Mouse (Mus musculus) ES-E14 (cell line): ENCODE measurements around the gene Ifna2. TPM values are rescaled to one million over a fixed set of nuclear protein-coding genes. Genes with fewer than 3 reads are reported as not detected.

Experiments
- DNase-seq: peaks from one replicate; pipeline ENCODE4 v3.0.0-alpha.2; 2013; ENCODE audit warnings: low read depth, low spot score
- H3K27ac ChIP-seq: 2 replicates; pipeline ENCODE4 v1.5.1; 2012; ENCODE audit warnings: low read depth, mild to moderate bottlenecking, low read length, moderate library complexity, mixed read lengths; ENCODE audit not compliant: poor library complexity, insufficient read depth, severe bottlenecking
- H3K36me3 ChIP-seq: 2 replicates; pipeline ENCODE4 v1.6.1; 2012; ENCODE audit warnings: mild to moderate bottlenecking, low read length, moderate library complexity, mixed read lengths; ENCODE audit not compliant: control insufficient read depth, poor library complexity, insufficient read depth, severe bottlenecking
- H3K4me1 ChIP-seq, 2 experiments: fragments of 150-350 bp in 1 of 2; sonication (generic) in 1 of 2; 2 replicates each; pipeline ENCODE4 v1.6.1; 2012; ENCODE audit warnings: low read length in 2 of 2, mild to moderate bottlenecking in 1 of 2, mixed read lengths in 1 of 2; ENCODE audit not compliant: control insufficient read depth in 2 of 2, insufficient read depth in 2 of 2, poor library complexity in 1 of 2
- H3K4me3 ChIP-seq, 2 experiments: fragments of 150-350 bp in 1 of 2; sonication (generic) in 1 of 2; 2 replicates each; pipeline ENCODE4 v1.5.1; 2012; ENCODE audit warnings: low read length in 2 of 2, low read depth in 1 of 2, mild to moderate bottlenecking in 1 of 2, mixed read lengths in 1 of 2; ENCODE audit not compliant: insufficient read depth in 1 of 2, poor library complexity in 1 of 2, severe bottlenecking in 1 of 2
- H3K9ac ChIP-seq: 2 replicates; pipeline ENCODE4 v1.6.1; 2012; ENCODE audit warnings: low read depth, mild to moderate bottlenecking, low read length, mixed read lengths; ENCODE audit not compliant: poor library complexity, insufficient read depth, severe bottlenecking
- H3K9me3 ChIP-seq: fragments of 150-350 bp; sonication (generic); 2 replicates; pipeline ENCODE4 v1.6.1; 2012; ENCODE audit warnings: low read depth, mild to moderate bottlenecking, low read length; ENCODE audit not compliant: control insufficient read depth, insufficient read depth
- CHD2 ChIP-seq: IDR thresholded peaks from 2 replicates; pipeline ENCODE4 v1.6.1; 2014; ENCODE audit warnings: mild to moderate bottlenecking, low read depth, low read length, inconsistent platforms
- HCFC1 ChIP-seq: IDR thresholded peaks from 2 replicates; pipeline ENCODE4 v1.6.1; 2012; ENCODE audit warnings: low read length, inconsistent platforms, borderline replicate concordance; ENCODE audit not compliant: insufficient read depth
- MAFK ChIP-seq: IDR thresholded peaks from 2 replicates; pipeline ENCODE4 v1.6.1; 2014; ENCODE audit warnings: mild to moderate bottlenecking, low read depth, low read length, inconsistent platforms; ENCODE audit not compliant: insufficient read depth
- ZC3H11A ChIP-seq: IDR thresholded peaks from 2 replicates; pipeline ENCODE4 v1.6.1; 2012; ENCODE audit warnings: low read depth, mild to moderate bottlenecking, inconsistent platforms, low read length, borderline replicate concordance
- ZNF384 ChIP-seq: IDR thresholded peaks from 2 replicates; pipeline ENCODE4 v1.6.1; 2012; ENCODE audit warnings: low read depth, low read length, inconsistent platforms
- in situ Hi-C, 2 experiments: fragments of 600-800 bp; cut with MboI; formaldehyde crosslinking; loops; one replicate each; pipeline ENCODE4 v1.15.1; 2025; ENCODE audit warnings: low sequenced_read_pairs in 2 of 2, inconsistent platforms in 1 of 2; ENCODE audit not compliant: unreplicated experiment in 2 of 2
- total RNA-seq: library from RNA; depleted of rRNA; stranded (reverse); fragments of 300-350 nt; gene quantifications from 2 replicates; pipeline ENCODE4 v1.2.3, GENCODE M21; 2012

The Ifna2 gene
- total RNA-seq, 1 experiment: not detected

DNA sequence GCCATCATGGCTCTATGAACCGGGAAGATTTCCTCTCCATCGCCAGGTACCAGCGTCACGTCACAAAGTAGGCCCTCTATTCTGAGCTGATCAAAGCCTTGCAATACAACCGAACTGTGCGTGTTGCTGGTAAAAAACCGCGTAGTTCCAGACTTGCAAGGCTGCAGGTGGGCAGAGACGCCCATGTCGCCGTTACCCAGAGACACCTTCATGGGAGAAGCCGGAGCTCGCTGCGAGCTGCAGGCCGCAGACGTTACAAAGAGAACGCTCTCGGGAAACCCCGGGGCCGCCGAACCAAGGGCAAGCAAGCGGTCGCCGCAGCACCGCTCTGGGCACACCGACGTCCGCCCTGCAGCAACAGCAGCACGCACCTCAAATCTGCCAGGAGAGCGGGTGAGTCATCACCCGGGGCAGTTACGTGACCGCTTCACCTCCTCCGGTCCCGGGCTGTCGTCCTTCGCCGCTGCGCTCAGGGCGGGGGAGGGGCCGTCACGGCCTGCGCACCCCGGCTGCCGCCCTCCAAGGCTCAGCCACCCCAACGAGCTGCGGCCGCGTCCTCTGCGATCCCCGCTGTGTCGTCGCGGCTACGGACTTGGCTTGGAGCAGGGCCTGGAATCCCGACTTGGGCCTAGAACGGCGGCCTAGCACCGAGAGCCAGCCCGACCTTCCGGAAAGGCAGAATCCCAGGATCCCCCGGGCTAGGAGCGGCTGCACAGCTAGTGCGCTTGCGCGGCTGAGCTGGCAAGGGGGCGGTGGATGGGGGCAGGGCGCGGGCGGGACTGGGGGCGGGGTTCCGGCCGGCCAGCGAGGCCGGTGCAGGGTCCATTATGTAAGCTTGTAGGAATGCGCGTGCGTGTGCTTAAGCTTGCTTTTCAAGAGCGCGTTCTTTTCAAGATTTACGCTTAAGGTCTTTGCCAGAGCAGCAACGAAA, 38.3 kb upstream of the Ifna2 start, which contains the start of the genes Gm26566 and Klhl9:
Gm26566 (plus strand) TSS at position 15 of the 931 bp plus-strand sequence.
Klhl9 (minus strand) TSS at position 675 of the 931 bp plus-strand sequence.
- Histone ChIP-seq H3K27ac (peak within 1 kb of the TSS; percentile 86; the same call in 1 of the 2 replicates), H3K4me1 (no peaks in the 10 kb centered on the region), H3K36me3 (peaks cover 13% of the 10 kb centered on the region), H3K4me3 (peak within 1 kb of the TSS; percentile 85 to 87), H3K9ac (peak within 1 kb of the TSS; percentile 94), H3K9me3 (peaks cover 13% of the 10 kb centered on the region)
- DNase-seq: peak; percentile 71
- in situ Hi-C loops: no loop called here
- TF ChIP-seq MAFK (no peak), HCFC1 (no peak), CHD2 (no peak), ZC3H11A (no peak), ZNF384 (no peak)

DNA sequence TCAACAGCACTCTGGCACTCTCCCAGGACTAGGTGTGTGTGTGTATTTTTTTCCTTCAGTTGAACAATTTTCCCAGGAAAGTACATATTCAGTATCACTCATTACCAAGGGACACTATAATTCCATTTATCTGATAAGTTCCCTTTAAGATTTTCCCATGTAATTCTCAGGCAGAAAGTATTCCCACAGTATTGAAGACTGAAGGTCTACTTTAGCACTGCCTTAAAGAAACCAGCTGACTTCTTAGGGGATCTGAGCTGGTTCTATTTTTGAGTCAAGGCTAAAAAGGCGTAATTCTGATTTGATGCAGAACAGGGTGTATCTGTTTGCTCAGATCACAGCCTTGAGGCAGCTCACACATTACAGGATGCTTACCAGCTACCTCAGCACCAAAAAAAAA, 35.0 kb upstream of the Ifna2 start:
- Histone ChIP-seq H3K36me3 (peaks cover 13% of the 10 kb centered on the region), H3K9me3 (peaks cover 5% of the 10 kb centered on the region; the same call in 1 of the 2 replicates), H3K4me3 (no peak overlapping the region), H3K9ac (no peak overlapping the region), H3K4me1 (no peaks in the 10 kb centered on the region), H3K27ac (no peak overlapping the region)
- TF ChIP-seq MAFK (no peak), HCFC1 (no peak), ZC3H11A (no peak), ZNF384 (no peak), CHD2 (no peak)
- DNase-seq: no peak
- in situ Hi-C loops: no loop called here

DNA sequence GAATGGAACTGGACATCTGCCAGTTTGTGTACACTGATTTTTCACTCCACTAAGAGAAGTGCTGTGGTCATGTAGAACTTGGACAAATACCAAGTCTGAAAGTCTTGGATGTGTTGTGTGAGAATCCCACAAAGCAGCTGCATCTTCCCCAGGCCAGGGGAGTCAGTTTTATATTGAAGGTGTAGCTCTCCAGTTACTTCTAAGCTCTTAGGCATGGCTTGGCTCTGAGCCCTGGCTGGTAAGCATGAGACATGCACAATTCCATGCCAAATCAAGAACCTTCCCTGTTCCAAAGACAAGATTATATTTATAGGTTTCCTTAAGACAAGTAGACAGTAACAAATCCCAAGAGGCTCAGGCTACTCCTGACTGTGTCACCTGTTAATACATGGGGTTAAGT, 31.3 kb upstream of the Ifna2 start:
- in situ Hi-C loops: no loop called here

DNA sequence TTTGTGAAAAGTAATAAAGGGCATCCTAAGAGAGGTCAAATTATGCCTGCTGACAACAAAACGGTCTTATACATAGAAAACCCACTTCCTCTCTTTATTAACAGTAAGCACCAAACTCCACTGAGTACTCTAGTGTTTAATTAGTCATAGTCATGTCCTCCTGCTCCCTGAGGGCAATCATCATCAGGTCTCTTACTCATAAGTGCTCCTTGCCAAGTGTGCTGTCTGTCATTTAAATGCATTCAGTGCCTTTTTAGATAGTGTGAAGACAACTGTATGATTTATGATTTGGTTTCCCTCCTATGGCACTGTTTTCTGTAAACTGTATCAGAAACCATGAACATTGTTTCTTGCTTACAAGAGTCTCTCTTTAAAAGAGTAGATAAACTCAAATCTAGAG, 30.6 kb upstream of the Ifna2 start:
- no peaks in the 10 kb centered on the region for H3K4me1 ChIP-seq
- no peak overlapping the region for H3K4me3 ChIP-seq
- TF ChIP-seq CHD2: no peak
- H3K9me3 ChIP-seq: no peaks in the 10 kb centered on the region
- in situ Hi-C loops: no loop called here
- H3K36me3 ChIP-seq: no peaks in the 10 kb centered on the region; the same call in 1 of the 2 replicates
- no peak overlapping the region for H3K27ac ChIP-seq
- DNase-seq: no peak
- H3K9ac ChIP-seq: no peak overlapping the region

More for the DNA sequence above, 31.3 kb upstream of the Ifna2 start:
- H3K27ac ChIP-seq: no peak overlapping the region
- no peaks in the 10 kb centered on the region for H3K9me3 ChIP-seq
- H3K4me3 ChIP-seq: no peak overlapping the region
- DNase-seq: no peak
- TF ChIP-seq CHD2 (no peak), HCFC1 (no peak), ZNF384 (no peak), MAFK (no peak), ZC3H11A (no peak)
- H3K36me3 ChIP-seq: peaks cover 1% of the 10 kb centered on the region; the same call in 1 of the 2 replicates
- H3K4me1 ChIP-seq: no peaks in the 10 kb centered on the region
- no peak overlapping the region for H3K9ac ChIP-seq
